Mouse (Mus musculus) MEL (cell line): ENCODE data around the gene Evl. TPM values are rescaled to one million over a fixed set of nuclear protein-coding genes. Genes with fewer than 3 reads are reported as not detected.

Source experiments
- DNase-seq: peaks from one replicate; pipeline ENCODE4 v3.0.0; 2011; ENCODE audit warnings: low read depth, low spot score
- H3K27ac ChIP-seq: 2 replicates; pipeline ENCODE4 v1.5.1; 2012; ENCODE audit warnings: low read depth, mild to moderate bottlenecking, control low read depth, low read length, moderate library complexity; ENCODE audit not compliant: control insufficient read depth
- H3K27me3 ChIP-seq, 2 experiments: fragments of 150-350 bp in 1 of 2; sonication (generic) in 1 of 2; 2 replicates each; pipeline ENCODE4 v1.6.1; 2012; ENCODE audit warnings: low read length in 2 of 2, mild to moderate bottlenecking in 2 of 2, improper control_type of control experiment in 1 of 2, moderate library complexity in 1 of 2; ENCODE audit not compliant: insufficient read depth in 2 of 2, control insufficient read depth in 1 of 2
- H3K36me3 ChIP-seq, 2 experiments: 2 replicates each; pipeline ENCODE4 v1.6.1; 2012 to 2014; ENCODE audit warnings: low read length in 2 of 2, improper control_type of control experiment in 1 of 2, inconsistent platforms in 1 of 2, mild to moderate bottlenecking in 1 of 2; ENCODE audit not compliant: insufficient read depth in 2 of 2, control insufficient read depth in 1 of 2
- H3K4me1 ChIP-seq, 2 experiments: fragments of 150-350 bp in 1 of 2; sonication (generic) in 1 of 2; 2 replicates each; pipeline ENCODE4 v1.6.1; 2012; ENCODE audit warnings: low read length in 2 of 2, improper control_type of control experiment in 1 of 2, mild to moderate bottlenecking in 1 of 2; ENCODE audit not compliant: insufficient read depth in 2 of 2, control insufficient read depth in 1 of 2
- H3K4me3 ChIP-seq, 2 experiments: fragments of 150-350 bp in 1 of 2; sonication (generic) in 1 of 2; 2 replicates each; pipeline ENCODE4 v1.5.1; 2012; ENCODE audit warnings: low read depth in 2 of 2, low read length in 2 of 2, mild to moderate bottlenecking in 2 of 2, moderate library complexity in 2 of 2, control low read depth in 1 of 2, improper control_type of control experiment in 1 of 2; ENCODE audit not compliant: control insufficient read depth in 1 of 2, insufficient read depth in 1 of 2
- H3K79me2 ChIP-seq: 2 replicates; pipeline ENCODE4 v1.6.1; 2012; ENCODE audit warnings: mild to moderate bottlenecking, low read length, moderate library complexity; ENCODE audit not compliant: control insufficient read depth, poor library complexity, insufficient read depth
- H3K9ac ChIP-seq: 2 replicates; pipeline ENCODE4 v1.6.1; 2012; ENCODE audit warnings: low read depth, mild to moderate bottlenecking, control low read depth, low read length, moderate library complexity; ENCODE audit not compliant: control insufficient read depth, poor library complexity, severe bottlenecking
- H3K9me3 ChIP-seq: fragments of 150-350 bp; sonication (generic); replicated peaks from 2 replicates; pipeline ENCODE4 v1.6.1; 2012; ENCODE audit warnings: mild to moderate bottlenecking, low read length, improper control_type of control experiment, moderate library complexity; ENCODE audit not compliant: insufficient read depth
- BHLHE40 ChIP-seq: IDR thresholded peaks from 2 replicates; pipeline ENCODE4 v1.6.1; 2012; ENCODE audit warnings: low read depth, mild to moderate bottlenecking, inconsistent platforms, low read length, improper control_type of control experiment, borderline replicate concordance
- CHD1 ChIP-seq: IDR thresholded peaks from 2 replicates; pipeline ENCODE4 v1.6.1; 2012; ENCODE audit warnings: low read depth, mild to moderate bottlenecking, inconsistent platforms, low read length, improper control_type of control experiment
- CHD2 ChIP-seq: IDR thresholded peaks from 2 replicates; pipeline ENCODE4 v1.6.1; 2011; ENCODE audit warnings: low read length, improper control_type of control experiment
- CTCF ChIP-seq, 3 experiments: IDR thresholded peaks in 2 of 3; conservative IDR thresholded peaks in 1 of 3; 2 replicates each; pipeline ENCODE4 v1.5.1; 2011 to 2012; ENCODE audit warnings: low read length in 3 of 3, low read depth in 2 of 3, mild to moderate bottlenecking in 2 of 3, improper control_type of control experiment in 1 of 3, inconsistent platforms in 1 of 3, mixed read lengths in 1 of 3, moderate library complexity in 1 of 3; ENCODE audit not compliant: control insufficient read depth in 1 of 3, insufficient read depth in 1 of 3, poor library complexity in 1 of 3, severe bottlenecking in 1 of 3
- EP300 ChIP-seq, 2 experiments: IDR thresholded peaks; 2 replicates each; pipeline ENCODE4 v1.6.1; 2011; ENCODE audit warnings: improper control_type of control experiment in 2 of 2, low read length in 2 of 2, low read depth in 1 of 2, mild to moderate bottlenecking in 1 of 2
- ETS1 ChIP-seq: IDR thresholded peaks from 2 replicates; pipeline ENCODE4 v1.6.1; 2012; ENCODE audit warnings: low read depth, mild to moderate bottlenecking, inconsistent platforms, low read length, improper control_type of control experiment, moderate library complexity
- GATA1 ChIP-seq: IDR thresholded peaks from 2 replicates; pipeline ENCODE4 v1.6.1; 2011; ENCODE audit warnings: low read depth, low read length, improper control_type of control experiment
- HCFC1 ChIP-seq: IDR thresholded peaks from 2 replicates; pipeline ENCODE4 v1.6.1; 2012; ENCODE audit warnings: low read depth, mild to moderate bottlenecking, inconsistent platforms, low read length, improper control_type of control experiment, moderate library complexity
- JUND ChIP-seq: IDR thresholded peaks from 2 replicates; pipeline ENCODE4 v1.6.1; 2011; ENCODE audit warnings: low read depth, mild to moderate bottlenecking, improper control_type of control experiment, low read length
- MAFK ChIP-seq: IDR thresholded peaks from 2 replicates; pipeline ENCODE4 v1.6.1; 2011; ENCODE audit warnings: low read depth, mild to moderate bottlenecking, low read length, improper control_type of control experiment, borderline replicate concordance
- MAX ChIP-seq: IDR thresholded peaks from 2 replicates; pipeline ENCODE4 v1.6.1; 2011; ENCODE audit warnings: low read length, improper control_type of control experiment
- MAZ ChIP-seq: IDR thresholded peaks from 2 replicates; pipeline ENCODE4 v1.6.1; 2012; ENCODE audit warnings: low read depth, mild to moderate bottlenecking, inconsistent platforms, low read length, improper control_type of control experiment
- MEF2A ChIP-seq: IDR thresholded peaks from 2 replicates; pipeline ENCODE4 v1.6.1; 2014; ENCODE audit warnings: low read depth, mild to moderate bottlenecking, inconsistent platforms, low read length, improper control_type of control experiment; ENCODE audit not compliant: poor library complexity, insufficient replicate concordance, severe bottlenecking; ENCODE audit errors: extremely low read depth
- MXI1 ChIP-seq: IDR thresholded peaks from 2 replicates; pipeline ENCODE4 v1.6.1; 2011; ENCODE audit warnings: mild to moderate bottlenecking, low read depth, low read length, improper control_type of control experiment
- MYB ChIP-seq: IDR thresholded peaks from 2 replicates; pipeline ENCODE4 v1.6.1; 2011; ENCODE audit warnings: mild to moderate bottlenecking, low read depth, low read length, improper control_type of control experiment
- MYC ChIP-seq: IDR thresholded peaks from 2 replicates; pipeline ENCODE4 v1.6.1; 2011; ENCODE audit warnings: low read depth, mild to moderate bottlenecking, low read length, improper control_type of control experiment, moderate library complexity
- NRF1 ChIP-seq: IDR thresholded peaks from 2 replicates; pipeline ENCODE4 v1.6.1; 2014; ENCODE audit warnings: low read depth, mild to moderate bottlenecking, inconsistent platforms, low read length, improper control_type of control experiment, moderate library complexity; ENCODE audit not compliant: poor library complexity, insufficient read depth, severe bottlenecking
- POLR2A ChIP-seq, 2 experiments: IDR thresholded peaks; 2 replicates each; pipeline ENCODE4 v1.6.1; 2011 to 2012; ENCODE audit warnings: low read length in 2 of 2, mild to moderate bottlenecking in 2 of 2, control low read depth in 1 of 2, improper control_type of control experiment in 1 of 2, low read depth in 1 of 2, moderate library complexity in 1 of 2; ENCODE audit not compliant: control insufficient read depth in 1 of 2, insufficient read depth in 1 of 2, poor library complexity in 1 of 2
- POLR2AphosphoS2 ChIP-seq: IDR thresholded peaks from 2 replicates; pipeline ENCODE4 v1.6.1; 2011; ENCODE audit warnings: low read length, improper control_type of control experiment
- RAD21 ChIP-seq: IDR thresholded peaks from 2 replicates; pipeline ENCODE4 v1.6.1; 2011; ENCODE audit warnings: mild to moderate bottlenecking, low read depth, low read length, improper control_type of control experiment
- RCOR1 ChIP-seq: IDR thresholded peaks from 2 replicates; pipeline ENCODE4 v1.6.1; 2012; ENCODE audit warnings: low read depth, mild to moderate bottlenecking, inconsistent platforms, low read length, improper control_type of control experiment
- SIN3A ChIP-seq: IDR thresholded peaks from 2 replicates; pipeline ENCODE4 v1.6.1; 2012; ENCODE audit warnings: low read length, improper control_type of control experiment, inconsistent platforms
- TAL1 ChIP-seq: IDR thresholded peaks from 2 replicates; pipeline ENCODE4 v1.6.1; 2012; ENCODE audit warnings: mild to moderate bottlenecking, inconsistent platforms, low read length, moderate library complexity, mixed read lengths
- TBP ChIP-seq: IDR thresholded peaks from 2 replicates; pipeline ENCODE4 v1.8.0; 2011; ENCODE audit warnings: low read depth, low read length, improper control_type of control experiment
- UBTF ChIP-seq: IDR thresholded peaks from 2 replicates; pipeline ENCODE4 v1.6.1; 2012; ENCODE audit warnings: low read depth, mild to moderate bottlenecking, inconsistent platforms, low read length, improper control_type of control experiment, moderate library complexity, borderline replicate concordance; ENCODE audit not compliant: insufficient read depth
- USF1 ChIP-seq: IDR thresholded peaks from 2 replicates; pipeline ENCODE4 v1.6.1; 2014; ENCODE audit warnings: low read depth, mild to moderate bottlenecking, inconsistent platforms, low read length, improper control_type of control experiment, moderate library complexity
- USF2 ChIP-seq, 2 experiments: IDR thresholded peaks; 2 replicates each; pipeline ENCODE4 v1.6.1; 2011 to 2012; ENCODE audit warnings: improper control_type of control experiment in 2 of 2, low read length in 2 of 2, borderline replicate concordance in 1 of 2, inconsistent platforms in 1 of 2, low read depth in 1 of 2, mild to moderate bottlenecking in 1 of 2; ENCODE audit not compliant: insufficient read depth in 1 of 2
- ZKSCAN1 ChIP-seq: IDR thresholded peaks from 2 replicates; pipeline ENCODE4 v1.6.1; 2012; ENCODE audit warnings: low read depth, mild to moderate bottlenecking, inconsistent platforms, low read length, improper control_type of control experiment, moderate library complexity
- ZMIZ1 ChIP-seq: IDR thresholded peaks from 2 replicates; pipeline ENCODE4 v1.6.1; 2012; ENCODE audit warnings: low read depth, mild to moderate bottlenecking, inconsistent platforms, low read length, improper control_type of control experiment, moderate library complexity
- ZNF384 ChIP-seq: IDR thresholded peaks from 2 replicates; pipeline ENCODE4 v1.6.1; 2012; ENCODE audit warnings: low read depth, mild to moderate bottlenecking, inconsistent platforms, low read length, improper control_type of control experiment
- polyA plus RNA-seq, 2 experiments: library from polyadenylated mRNA; stranded (reverse) in 1 of 2; unstranded in 1 of 2; fragments of >175 nt in 1 of 2; fragments of >200 nt in 1 of 2; gene quantifications; 2 replicates each; pipeline versions ENCODE4 v1.2.1 to v1.2.4; 2012; ENCODE audit warnings: low replicate concordance in 2 of 2, low read depth in 1 of 2; ENCODE audit not compliant: insufficient read length in 2 of 2, insufficient read depth in 1 of 2, missing spikeins in 1 of 2
- total RNA-seq: library from RNA; depleted of rRNA; stranded (reverse); fragments of 300-350 nt; gene quantifications from 2 replicates; pipeline ENCODE4 v1.2.3, GENCODE M21; 2012

Evl gene
- total and polyA plus RNA-seq, 3 experiments: not detected

GRCm38 (mm10) chr12:108709386-108709785 lies 154.9 kb downstream of the Evl start:
- Histone ChIP-seq H3K4me3 (no peak overlapping the region), H3K27me3 (no peaks in the 10 kb centered on the region), H3K79me2 (no peaks in the 10 kb centered on the region), H3K36me3 (no peaks in the 10 kb centered on the region), H3K27ac (no peak overlapping the region), H3K9ac (no peak overlapping the region), H3K4me1 (no peaks in the 10 kb centered on the region), H3K9me3 (no peaks in the 10 kb centered on the region)
- no peak for TF ChIP-seq JUND
- TF ChIP-seq GATA1: no peak
- TF ChIP-seq EP300 (IDR thresholded peaks at IDR 0.05; ENCODE audit: low read depth in 1 of 2, low read length in 2 of 2): no peak
- TF ChIP-seq SIN3A: no peak
- TF ChIP-seq CTCF (IDR thresholded peaks at IDR 0.05 in 2 of 3, conservative IDR thresholded peaks at IDR 0.05 in 1 of 3; ENCODE audit: control insufficient read depth in 1 of 3, insufficient read depth in 1 of 3, low read depth in 2 of 3, low read length in 3 of 3, poor library complexity in 1 of 3, severe bottlenecking in 1 of 3): no peak
- no peak for TF ChIP-seq RCOR1
- TF ChIP-seq POLR2AphosphoS2: no peak
- no peak for TF ChIP-seq MXI1
- no peak for TF ChIP-seq MAFK
- TF ChIP-seq CHD2: no peak
- no peak for TF ChIP-seq USF2 (IDR thresholded peaks at IDR 0.05; ENCODE audit: borderline replicate concordance in 1 of 2, insufficient read depth in 1 of 2, low read depth in 1 of 2, low read length in 2 of 2)
- no peak for TF ChIP-seq UBTF
- no peak for TF ChIP-seq MEF2A
- no peak for TF ChIP-seq ZKSCAN1
- TF ChIP-seq CHD1: no peak
- no peak for TF ChIP-seq ZMIZ1
- no peak for DNase-seq

- no peak for DNase-seq
- Histone ChIP-seq H3K79me2 (no peaks in the 10 kb centered on the region), H3K9ac (no peak overlapping the region), H3K27ac (no peak overlapping the region), H3K9me3 (no peaks in the 10 kb centered on the region), H3K4me1 (no peaks in the 10 kb centered on the region), H3K27me3 (no peaks in the 10 kb centered on the region), H3K36me3 (no peaks in the 10 kb centered on the region), H3K4me3 (no peak overlapping the region)
- no peak for TF ChIP-seq MYC
- no peak for TF ChIP-seq MYB
- TF ChIP-seq ETS1: no peak
- TF ChIP-seq MAX: no peak
- no peak for TF ChIP-seq POLR2A (IDR thresholded peaks at IDR 0.05; ENCODE audit: control insufficient read depth in 1 of 2, insufficient read depth in 1 of 2, low read depth in 1 of 2, low read length in 2 of 2, poor library complexity in 1 of 2)
- no peak for TF ChIP-seq SIN3A
- no peak for TF ChIP-seq MEF2A
- TF ChIP-seq ZMIZ1: no peak
- no peak for TF ChIP-seq ZNF384
- no peak for TF ChIP-seq HCFC1
- TF ChIP-seq BHLHE40: no peak
- TF ChIP-seq NRF1: no peak
- no peak for TF ChIP-seq TBP
- TF ChIP-seq MAZ: no peak
- no peak for TF ChIP-seq UBTF
- no peak for TF ChIP-seq USF1
- no peak for TF ChIP-seq TAL1
- no peak for TF ChIP-seq RAD21
- no peak for TF ChIP-seq CHD1
These were observed 155.6 kb downstream of the Evl start for GRCm38 (mm10) chr12:108709964-108710765.
